Mouse (Mus musculus) cerebellum, adult (tissue): ENCODE measurements around the gene a.

Experiments
- ATAC-seq: cut with Nextera tagmentation; 2 replicates; pipeline ENCODE4 v1.9.2; 2017; ENCODE audit warnings: mild to moderate bottlenecking, moderate library complexity, mixed read lengths; ENCODE audit not compliant: insufficient number of reproducible peaks, low FRiP score, low TSS enrichment

a gene

GRCm38 (mm10) chr2:154782361-154782760 is 8.8 kb upstream of the a start:
- ATAC-seq, result no peak

- ATAC-seq, result no peak
These were observed 8.1 kb upstream of the a start for GRCm38 (mm10) chr2:154782856-154783650.

- no peak for ATAC-seq
These were observed 5.9 kb upstream of the a start for GRCm38 (mm10) chr2:154785284-154785683.

GRCm38 (mm10) chr2:154786187-154786586 is 5.0 kb upstream of the a start:
- no peak for ATAC-seq

- ATAC-seq, result no peak
These were observed 4.4 kb upstream of the a start for GRCm38 (mm10) chr2:154786776-154787175.

GRCm38 (mm10) chr2:154789381-154789780 is 1.8 kb upstream of the a start:
- no peak for ATAC-seq

- ATAC-seq, result no peak
These were observed 1.1 kb upstream of the a start for GRCm38 (mm10) chr2:154789977-154790655.

GRCm38 (mm10) chr2:154791661-154792642 is 750 bp downstream of the a start:
- ATAC-seq, result no peak; the same call in 1 of the 2 replicates

- no peak for ATAC-seq
These were observed 12.2 kb downstream of the a start for GRCm38 (mm10) chr2:154803372-154803771.

- ATAC-seq, result no peak
These were observed 12.6 kb downstream of the a start for GRCm38 (mm10) chr2:154803845-154804244.

GRCm38 (mm10) chr2:154807689-154808088 is 16.5 kb downstream of the a start:
- ATAC-seq, result no peak

GRCm38 (mm10) chr2:154809107-154809762 is 18.0 kb downstream of the a start:
- ATAC-seq, result no peak

GRCm38 (mm10) chr2:154810821-154811220 is 19.6 kb downstream of the a start:
- ATAC-seq, result no peak

- no peak for ATAC-seq
These were observed 22.2 kb downstream of the a start for GRCm38 (mm10) chr2:154813426-154813825.

- no peak for ATAC-seq
These were observed 25.9 kb downstream of the a start for GRCm38 (mm10) chr2:154817089-154817488.

- ATAC-seq, result no peak
These were observed 26.6 kb downstream of the a start for GRCm38 (mm10) chr2:154817788-154818187.

GRCm38 (mm10) chr2:154818599-154818998 is 27.4 kb downstream of the a start:
- no peak for ATAC-seq

GRCm38 (mm10) chr2:154820346-154820745 is 29.1 kb downstream of the a start:
- no peak for ATAC-seq

GRCm38 (mm10) chr2:154826054-154826538 is 34.9 kb downstream of the a start:
- ATAC-seq, result no peak

GRCm38 (mm10) chr2:154827521-154827920 is 36.3 kb downstream of the a start:
- no peak for ATAC-seq
